Mouse (Mus musculus): ENCODE measurements around the gene Btnl1. TPM values are rescaled to one million over a fixed set of nuclear protein-coding genes. Genes with fewer than 3 reads are reported as not detected.

Gene Btnl1
- polyA plus RNA-seq (2015; fragmentation: Illumina TruSeq; extraction: RNeasy Lipid Tissue Mini Kit (QIAGEN cat#74804); ENCODE audit: low read depth, low replicate concordance): not detected

DNA sequence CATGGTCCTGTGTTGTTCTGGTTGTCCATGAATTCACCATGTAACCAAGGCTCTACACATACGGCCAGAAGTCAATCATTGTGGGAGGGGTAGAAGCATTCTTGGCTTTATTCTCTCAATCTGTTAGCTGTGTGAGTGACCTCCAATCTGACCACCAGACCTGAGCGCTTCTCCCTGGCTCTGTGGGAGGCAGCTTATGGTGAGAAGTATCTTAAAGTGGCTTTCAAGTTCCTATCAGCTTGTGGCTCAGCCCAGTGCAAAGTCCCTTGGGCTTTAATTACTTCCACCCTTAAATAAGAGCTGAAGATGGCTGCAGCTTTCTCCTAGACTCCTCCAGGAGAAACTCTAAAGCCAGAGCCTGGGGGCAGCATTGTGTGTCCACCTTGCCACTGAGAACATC lies at the start of gene Btnl1:
Gene Btnl1 (plus strand): TSS at position 286 of the 400 bp plus-strand sequence.

DNA sequence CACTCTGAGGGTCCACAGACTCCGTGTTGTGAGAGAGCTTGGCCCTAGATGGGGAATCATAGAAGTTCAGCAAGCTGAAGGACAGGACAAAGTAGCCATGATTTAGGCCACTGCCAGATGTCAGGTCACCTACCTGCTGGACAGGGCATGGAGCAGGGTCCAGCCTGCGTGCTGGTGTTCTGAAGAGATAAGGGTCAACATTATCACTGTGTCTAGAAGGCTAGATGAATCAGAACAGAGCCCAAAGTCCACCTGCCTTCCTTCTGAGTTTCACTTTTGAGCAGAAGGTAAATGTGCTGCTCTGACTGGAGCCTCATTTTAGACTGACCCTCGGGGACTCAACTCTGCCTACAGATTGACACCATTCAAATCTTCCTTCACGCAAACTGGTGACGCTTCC lies 22.4 kb upstream of the Btnl1 start, which contains the start of gene Btnl2:
Gene Btnl2 (plus strand): TSS at position 284 of the 400 bp plus-strand sequence.

DNA sequence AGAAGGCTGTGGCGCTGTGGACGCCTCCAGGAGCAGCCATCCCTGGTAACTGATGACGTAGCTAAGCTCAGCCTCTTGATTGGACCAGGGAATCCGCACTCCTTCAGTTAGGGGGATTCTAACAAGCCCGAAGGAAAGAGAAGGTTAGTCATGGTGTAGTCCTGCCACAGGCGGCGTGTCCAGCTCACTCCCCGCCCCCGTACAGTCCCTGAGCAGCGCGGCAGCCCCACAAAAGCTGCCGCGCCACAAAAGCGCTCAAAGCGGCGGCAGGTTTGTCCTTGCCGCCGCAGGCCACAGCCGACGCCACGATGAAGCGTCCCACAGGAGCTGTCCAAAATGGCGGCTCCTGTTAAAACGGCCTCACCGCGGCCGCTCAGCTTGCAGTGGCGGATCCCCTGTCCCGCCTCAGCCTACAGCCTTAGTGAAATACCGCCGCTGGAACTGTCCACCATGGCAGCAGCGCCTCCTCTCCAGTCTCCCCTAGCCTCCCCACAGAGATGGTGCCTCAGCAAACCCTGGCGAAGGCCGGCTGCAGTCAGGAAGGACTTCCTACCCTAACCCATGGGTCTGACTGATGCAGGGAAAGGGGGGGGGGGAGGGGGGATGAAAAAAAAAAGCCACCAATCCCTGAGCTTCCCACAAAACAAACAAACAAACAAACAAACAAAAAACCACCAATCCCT lies 21.9 kb downstream of the Btnl1 start, which contains the start of gene BC051142:
Gene BC051142 (plus strand): TSS at position 110 of the 683 bp plus-strand sequence.

Other genes starting within 250 kb of the Btnl1 start
- 0.57 TPM for gene H2-DMb2, start 233.8 kb upstream of the Btnl1 start, polyA plus RNA-seq (2015; fragmentation: Illumina TruSeq; extraction: RNeasy Lipid Tissue Mini Kit (QIAGEN cat#74804); ENCODE audit: low read depth, low replicate concordance)
- gene H2-DMb1, start 224.1 kb upstream of the Btnl1 start, polyA plus RNA-seq (2015; fragmentation: Illumina TruSeq; extraction: RNeasy Lipid Tissue Mini Kit (QIAGEN cat#74804); ENCODE audit: low read depth, low replicate concordance): 2.6 TPM
- 2.1 TPM for gene Tap1, start 189.6 kb upstream of the Btnl1 start, polyA plus RNA-seq (2015; fragmentation: Illumina TruSeq; extraction: RNeasy Lipid Tissue Mini Kit (QIAGEN cat#74804); ENCODE audit: low read depth, low replicate concordance)
- gene Psmb9, start 189.4 kb upstream of the Btnl1 start, polyA plus RNA-seq (2015; fragmentation: Illumina TruSeq; extraction: RNeasy Lipid Tissue Mini Kit (QIAGEN cat#74804); ENCODE audit: low read depth, low replicate concordance): 3.4 TPM
- gene Psmb8, start 179.4 kb upstream of the Btnl1 start, polyA plus RNA-seq (2015; fragmentation: Illumina TruSeq; extraction: RNeasy Lipid Tissue Mini Kit (QIAGEN cat#74804); ENCODE audit: low read depth, low replicate concordance): 7.5 TPM
- gene Tap2, start 173.6 kb upstream of the Btnl1 start, polyA plus RNA-seq (2015; fragmentation: Illumina TruSeq; extraction: RNeasy Lipid Tissue Mini Kit (QIAGEN cat#74804); ENCODE audit: low read depth, low replicate concordance): 5.0 TPM
- 1.2 TPM for gene H2-Ob, start 138.2 kb upstream of the Btnl1 start, polyA plus RNA-seq (2015; fragmentation: Illumina TruSeq; extraction: RNeasy Lipid Tissue Mini Kit (QIAGEN cat#74804); ENCODE audit: low read depth, low replicate concordance)
- 3.8 TPM for gene H2-Ab1, start 119.4 kb upstream of the Btnl1 start, polyA plus RNA-seq (2015; fragmentation: Illumina TruSeq; extraction: RNeasy Lipid Tissue Mini Kit (QIAGEN cat#74804); ENCODE audit: low read depth, low replicate concordance)
- 4.1 TPM for gene H2-Aa, start 89.3 kb upstream of the Btnl1 start, polyA plus RNA-seq (2015; fragmentation: Illumina TruSeq; extraction: RNeasy Lipid Tissue Mini Kit (QIAGEN cat#74804); ENCODE audit: low read depth, low replicate concordance)
- 4.5 TPM for gene H2-Eb1, start 71.3 kb upstream of the Btnl1 start, polyA plus RNA-seq (2015; fragmentation: Illumina TruSeq; extraction: RNeasy Lipid Tissue Mini Kit (QIAGEN cat#74804); ENCODE audit: low read depth, low replicate concordance)
- 0.12 TPM for gene H2-Eb2, start 51.5 kb upstream of the Btnl1 start, polyA plus RNA-seq (2015; fragmentation: Illumina TruSeq; extraction: RNeasy Lipid Tissue Mini Kit (QIAGEN cat#74804); ENCODE audit: low read depth, low replicate concordance)
- not detected for gene Btnl2, start 22.3 kb upstream of the Btnl1 start, polyA plus RNA-seq (2015; fragmentation: Illumina TruSeq; extraction: RNeasy Lipid Tissue Mini Kit (QIAGEN cat#74804); ENCODE audit: low read depth, low replicate concordance)
- gene BC051142, start 21.7 kb downstream of the Btnl1 start, polyA plus RNA-seq (2015; fragmentation: Illumina TruSeq; extraction: RNeasy Lipid Tissue Mini Kit (QIAGEN cat#74804); ENCODE audit: low read depth, low replicate concordance): 4.6 TPM
- gene Btnl4, start 100.2 kb downstream of the Btnl1 start, polyA plus RNA-seq (2015; fragmentation: Illumina TruSeq; extraction: RNeasy Lipid Tissue Mini Kit (QIAGEN cat#74804); ENCODE audit: low read depth, low replicate concordance): not detected
- gene Btnl6, start 140.2 kb downstream of the Btnl1 start, polyA plus RNA-seq (2015; fragmentation: Illumina TruSeq; extraction: RNeasy Lipid Tissue Mini Kit (QIAGEN cat#74804); ENCODE audit: low read depth, low replicate concordance): not detected
- 2.6 TPM for gene Notch4, start 187.1 kb downstream of the Btnl1 start, polyA plus RNA-seq (2015; fragmentation: Illumina TruSeq; extraction: RNeasy Lipid Tissue Mini Kit (QIAGEN cat#74804); ENCODE audit: low read depth, low replicate concordance)
- gene Gpsm3, start 212.7 kb downstream of the Btnl1 start, polyA plus RNA-seq (2015; fragmentation: Illumina TruSeq; extraction: RNeasy Lipid Tissue Mini Kit (QIAGEN cat#74804); ENCODE audit: low read depth, low replicate concordance): 3.5 TPM
- gene Pbx2, start 214.1 kb downstream of the Btnl1 start, polyA plus RNA-seq (2015; fragmentation: Illumina TruSeq; extraction: RNeasy Lipid Tissue Mini Kit (QIAGEN cat#74804); ENCODE audit: low read depth, low replicate concordance): 44.5 TPM
- gene Ager, start 220.7 kb downstream of the Btnl1 start, polyA plus RNA-seq (2015; fragmentation: Illumina TruSeq; extraction: RNeasy Lipid Tissue Mini Kit (QIAGEN cat#74804); ENCODE audit: low read depth, low replicate concordance): 0.58 TPM
- 111 TPM for gene Rnf5, start 226.6 kb downstream of the Btnl1 start, polyA plus RNA-seq (2015; fragmentation: Illumina TruSeq; extraction: RNeasy Lipid Tissue Mini Kit (QIAGEN cat#74804); ENCODE audit: low read depth, low replicate concordance)
- gene Agpat1, start 227.1 kb downstream of the Btnl1 start, polyA plus RNA-seq (2015; fragmentation: Illumina TruSeq; extraction: RNeasy Lipid Tissue Mini Kit (QIAGEN cat#74804); ENCODE audit: low read depth, low replicate concordance): 124 TPM
- 3.2 TPM for gene Egfl8, start 238.8 kb downstream of the Btnl1 start, polyA plus RNA-seq (2015; fragmentation: Illumina TruSeq; extraction: RNeasy Lipid Tissue Mini Kit (QIAGEN cat#74804); ENCODE audit: low read depth, low replicate concordance)